Mouse (Mus musculus) testis, adult 2 months (tissue): Measurements from ENCODE around the gene Lrsam1.

Experiments used
- CTCF ChIP-seq: fragments of 200-500 bp; IDR thresholded peaks from 2 replicates; pipeline ENCODE4 v1.5.1; 2012; ENCODE audit warnings: low read depth, mild to moderate bottlenecking, inconsistent platforms, low read length, moderate library complexity; ENCODE audit not compliant: control insufficient read depth, insufficient read depth, insufficient replicate concordance
- POLR2A ChIP-seq: fragments of 200-500 bp; IDR thresholded peaks from 2 replicates; pipeline ENCODE4 v1.6.1; 2012; ENCODE audit warnings: low read depth, mild to moderate bottlenecking, inconsistent platforms, low read length, moderate library complexity; ENCODE audit not compliant: control insufficient read depth

GRCm38 (mm10) chr2:32912210-32912804 is 49.1 kb downstream of the Lrsam1 start:
- TF ChIP-seq CTCF (peak; percentile 100), POLR2A (no peak)
